In genomic region chr10:119779657-119780056, GRCm38 (mm10) we compare ENCODE assay signal across 22 mouse cellular contexts.
DNase-seq lines count a peak whose midpoint lies in the region; ATAC-seq and TF ChIP-seq lines count a peak whose summit lies in the region.
"Had no signal": no experiment of that assay in that cellular context is flagged by ENCODE, and none has a peak within 500 bp of the region (broad histone marks: within the 10 kb centered on the region; RNA-seq: fewer than 3 reads in every experiment).

No protein-coding gene starts in this region.

- no peak for DNase-seq in heart, adult 2 months
- DNase-seq in layer of hippocampus, adult 2 months (ENCODE audit: low spot score in 2 of 2), result no peak
- DNase-seq in layer of hippocampus, postnatal 36 days, result no peak
- no peak for DNase-seq in CH12.LX (ENCODE audit: extremely low read depth)
- peak; percentile 33 for DNase-seq in MN1 (ENCODE audit: low spot score)
- no peak for DNase-seq in frontal cortex, postnatal 25 days (ENCODE audit: low spot score in 2 of 2)
- DNase-seq: adrenal gland, adult 2 months; adrenal gland, postnatal 25 days; cerebellum, adult 18-20 months; cerebellum, adult 9-11 months; cerebellum, postnatal 36 days; heart, adult 18-20 months; kidney, adult 18-20 months had no signal

- no peak overlapping the region for H3K27ac ChIP-seq in heart, adult 2 months
- H3K27ac ChIP-seq in heart, embryonic 11.5 days (ENCODE audit: low read depth, low read length), result no peak overlapping the region
- H3K27ac ChIP-seq in layer of hippocampus, adult 2 months, result no peak overlapping the region
- H3K27ac ChIP-seq in CH12.LX (ENCODE audit: insufficient read depth, low read depth), result no peak overlapping the region
- H3K27ac ChIP-seq: forebrain, embryonic 15.5 days; hindbrain, embryonic 10.5 days; hindbrain, embryonic 15.5 days had no signal

- WGBS in heart, adult 2 months, result 77% methylated on average over 1 of the region's 1 CpGs
- 84% methylated on average over 1 of the region's 1 CpGs for WGBS in heart, embryonic 11.5 days (ENCODE audit: insufficient replicate concordance)

- dilution Hi-C loops in CH12.LX (cut with MboI; ENCODE audit: extremely low pct_ligation_motif_present, extremely low pct_unique_long_range_greater_than_20kb, low sequenced_read_pairs), result no loop called here

- no peaks in the 10 kb centered on the region for H3K79me2 ChIP-seq in heart, adult 2 months (replicated peaks; ENCODE audit: control insufficient read depth, insufficient read depth, low read length)
- no peaks in the 10 kb centered on the region for H3K79me2 ChIP-seq in CH12.LX (replicated peaks; ENCODE audit: control insufficient read depth, extremely low read depth, insufficient read depth, poor library complexity, severe bottlenecking)

- no peaks in the 10 kb centered on the region for H3K4me1 ChIP-seq in heart, adult 2 months (ENCODE audit: control insufficient read depth, insufficient read depth, low read length)
- no peaks in the 10 kb centered on the region for H3K4me1 ChIP-seq in heart, embryonic 11.5 days (ENCODE audit: control insufficient read depth, insufficient read depth, low read length)
- 0 out of 4 replicates have a peak, but pooled peaks cover 0 to 2% of the 10 kb centered on the region in 2 experiments for H3K4me1 ChIP-seq in CH12.LX (ENCODE audit: control insufficient read depth in 1 of 2, insufficient read depth in 2 of 2)
- H3K4me1 ChIP-seq: heart, embryonic 12.5 days; hindbrain, embryonic 10.5 days had no signal

- no peak overlapping the region for H3K9ac ChIP-seq in heart, adult 2 months (ENCODE audit: low read depth, low read length)
- H3K9ac ChIP-seq in heart, embryonic 11.5 days (ENCODE audit: low read depth, low read length), result no peak overlapping the region
- H3K9ac ChIP-seq in CH12.LX (ENCODE audit: insufficient read depth, low read depth), result no peak overlapping the region
- H3K9ac ChIP-seq: forebrain, embryonic 15.5 days; heart, embryonic 12.5 days; hindbrain, embryonic 15.5 days had no signal

- in situ Hi-C loops in CH12.LX (cut with MboI; ENCODE audit: low pct_ligation_motif_present, low pct_unique_long_range_greater_than_20kb, low sequenced_read_pairs), result no loop called here

- 0 out of 2 replicates have a peak, but pooled peaks have one; percentile 15 for TF ChIP-seq CTCF in heart, adult 2 months (IDR thresholded peaks at IDR 0.05)
- peak; percentile 72 for TF ChIP-seq CTCF in layer of hippocampus, adult 2 months (conservative IDR thresholded peaks at IDR 0.05)
- peak in 1 of 2 experiments; percentile 42; a peak in 2 of 4 replicates for TF ChIP-seq CTCF in CH12.LX (conservative IDR thresholded peaks at IDR 0.05 in 1 of 2, IDR thresholded peaks at IDR 0.05 in 1 of 2; ENCODE audit: low read depth in 2 of 2, low read length in 2 of 2)

- intact Hi-C loops in heart, adult 2 months (cut with DNase I), result loop anchor here (5.0 kb wide), 1 partner anchor 132 kb away; no protein-coding TSS in a partner anchor

- no peak for TF ChIP-seq POLR2A in heart, adult 2 months (IDR thresholded peaks at IDR 0.05; ENCODE audit: insufficient read depth, low read depth, low read length)
- TF ChIP-seq POLR2A in CH12.LX (IDR thresholded peaks at IDR 0.05; ENCODE audit: low read depth, low read length), result no peak

- H3K9me3 ChIP-seq in heart, embryonic 11.5 days (replicated peaks; ENCODE audit: control insufficient read depth, low read length), result no peaks in the 10 kb centered on the region
- no peaks in the 10 kb centered on the region for H3K9me3 ChIP-seq in CH12.LX (replicated peaks; ENCODE audit: low read length)
- H3K9me3 ChIP-seq: forebrain, embryonic 15.5 days; heart, embryonic 12.5 days; hindbrain, embryonic 10.5 days; hindbrain, embryonic 15.5 days had no signal

- H3K4me2 ChIP-seq in heart, embryonic 11.5 days, result no peak overlapping the region
- H3K4me2 ChIP-seq in CH12.LX (ENCODE audit: insufficient read depth, low read depth, poor library complexity, severe bottlenecking), result no peak overlapping the region
- H3K4me2 ChIP-seq: forebrain, embryonic 15.5 days; heart, embryonic 12.5 days; hindbrain, embryonic 15.5 days had no signal

- H3K27me3 ChIP-seq in heart, adult 2 months (ENCODE audit: control insufficient read depth, insufficient read depth, low read length), result no peaks in the 10 kb centered on the region
- H3K27me3 ChIP-seq in heart, embryonic 11.5 days (ENCODE audit: control insufficient read depth, insufficient read depth, low read length), result no peaks in the 10 kb centered on the region
- H3K27me3 ChIP-seq in CH12.LX (replicated peaks), result no peaks in the 10 kb centered on the region
- H3K27me3 ChIP-seq: forebrain, embryonic 15.5 days; heart, embryonic 12.5 days; hindbrain, embryonic 15.5 days; Patski had no signal

- no peaks in the 10 kb centered on the region for H3K36me3 ChIP-seq in heart, adult 2 months (ENCODE audit: control insufficient read depth, insufficient read depth, low read length)
- no peaks in the 10 kb centered on the region for H3K36me3 ChIP-seq in heart, embryonic 11.5 days (ENCODE audit: control insufficient read depth, insufficient read depth, low read length)
- H3K36me3 ChIP-seq in CH12.LX (replicated peaks in 1 of 2; ENCODE audit: control insufficient read depth in 1 of 2, insufficient read depth in 1 of 2, low read length in 1 of 2), result no peaks in the 10 kb centered on the region
- H3K36me3 ChIP-seq: forebrain, embryonic 15.5 days; G1E; heart, embryonic 12.5 days; hindbrain, embryonic 10.5 days; hindbrain, embryonic 15.5 days had no signal

- no peak overlapping the region for H3K4me3 ChIP-seq in heart, adult 2 months
- H3K4me3 ChIP-seq in heart, embryonic 11.5 days (ENCODE audit: low read depth, low read length), result no peak overlapping the region
- H3K4me3 ChIP-seq in layer of hippocampus, adult 2 months, result no peak overlapping the region
- no peak overlapping the region for H3K4me3 ChIP-seq in CH12.LX (replicated peaks in 1 of 3; ENCODE audit: low read depth in 2 of 3, low read length in 2 of 3, poor library complexity in 1 of 3)
- H3K4me3 ChIP-seq: forebrain, embryonic 15.5 days; heart, embryonic 12.5 days; hindbrain, embryonic 10.5 days; hindbrain, embryonic 15.5 days had no signal

- ATAC-seq in heart, embryonic 11.5 days (replicated peaks; ENCODE audit: insufficient number of reproducible peaks, low FRiP score, low TSS enrichment), result no peak
- ATAC-seq: activated CD4-positive, CD25-positive, alpha-beta regulatory T cell, adult 4 months; forebrain, embryonic 15.5 days; inflammation-experienced regulatory T-cells, adult 6 months; Patski had no signal

- no peak for TF ChIP-seq EP300 in heart, adult 2 months (IDR thresholded peaks at IDR 0.05; ENCODE audit: insufficient read depth, low read depth, low read length)
- TF ChIP-seq EP300 in CH12.LX (IDR thresholded peaks at IDR 0.05; ENCODE audit: low read length), result no peak

- peak; percentile 56 for TF ChIP-seq RAD21 in CH12.LX (IDR thresholded peaks at IDR 0.05; ENCODE audit: low read depth, low read length)

TF ChIP-seq in CH12.LX, 34 proteins besides CTCF, POLR2A, EP300 and RAD21:
- TF ChIP-seq ZC3H11A (IDR thresholded peaks at IDR 0.05; ENCODE audit: low read depth, low read length), result peak; percentile 23; the same call in 1 of the 2 replicates
- peak; percentile 44 for TF ChIP-seq SMC3 (IDR thresholded peaks at IDR 0.05; ENCODE audit: low read depth, low read length)
- TF ChIP-seq MXI1 (IDR thresholded peaks at IDR 0.05; ENCODE audit: low read depth, low read length), result no peak
- TF ChIP-seq TCF12 (IDR thresholded peaks at IDR 0.05; ENCODE audit: low read depth, low read length), result no peak
